Mouse (Mus musculus) liver (tissue): Measurements from ENCODE around the gene Slc25a48.

Source experiments
- DNase-seq: peaks from one replicate; pipeline ENCODE4 v3.0.0-alpha.2; 2020; ENCODE audit warnings: mixed read lengths

The Slc25a48 gene

GRCm38 (mm10) chr13:56449239-56450030 is 11.3 kb downstream of the Slc25a48 start:
- DNase-seq, result no peak

GRCm38 (mm10) chr13:56450035-56450434 is 11.9 kb downstream of the Slc25a48 start:
- DNase-seq, result no peak

GRCm38 (mm10) chr13:56458001-56458400 is 19.8 kb downstream of the Slc25a48 start:
- DNase-seq, result no peak

- DNase-seq, result no peak
These were observed 23.3 kb downstream of the Slc25a48 start for GRCm38 (mm10) chr13:56461460-56461859.

GRCm38 (mm10) chr13:56462791-56463190 is 24.6 kb downstream of the Slc25a48 start:
- no peak for DNase-seq

- no peak for DNase-seq
These were observed 25.1 kb downstream of the Slc25a48 start for GRCm38 (mm10) chr13:56463261-56463660.

GRCm38 (mm10) chr13:56463750-56464149 is 25.6 kb downstream of the Slc25a48 start:
- DNase-seq, result no peak

GRCm38 (mm10) chr13:56467786-56468185 is 29.6 kb downstream of the Slc25a48 start:
- no peak for DNase-seq

GRCm38 (mm10) chr13:56468536-56468935 is 30.4 kb downstream of the Slc25a48 start:
- DNase-seq, result no peak

- no peak for DNase-seq
These were observed 33.1 kb downstream of the Slc25a48 start for GRCm38 (mm10) chr13:56471211-56471610.

GRCm38 (mm10) chr13:56471951-56472350 is 33.8 kb downstream of the Slc25a48 start:
- DNase-seq, result no peak

GRCm38 (mm10) chr13:56472661-56473060 is 34.5 kb downstream of the Slc25a48 start:
- no peak for DNase-seq

- DNase-seq, result peak; percentile 14
These were observed 37.2 kb downstream of the Slc25a48 start for GRCm38 (mm10) chr13:56475363-56475762.

GRCm38 (mm10) chr13:56476790-56477189 is 38.6 kb downstream of the Slc25a48 start:
- no peak for DNase-seq

- DNase-seq, result no peak
These were observed 39.1 kb downstream of the Slc25a48 start for GRCm38 (mm10) chr13:56477271-56477670.

GRCm38 (mm10) chr13:56478027-56478426 is 39.9 kb downstream of the Slc25a48 start:
- DNase-seq, result no peak

GRCm38 (mm10) chr13:56482146-56482545 is 44.0 kb downstream of the Slc25a48 start, which contains the start of gene Il9:
Il9 (minus strand) TSS chr13:56482246.
- no peak for DNase-seq

- DNase-seq, result no peak
These were observed 49.9 kb downstream of the Slc25a48 start for GRCm38 (mm10) chr13:56488012-56488411.

GRCm38 (mm10) chr13:56494440-56494839 is 56.3 kb downstream of the Slc25a48 start:
- DNase-seq, result no peak

GRCm38 (mm10) chr13:56500132-56500531 is 62.0 kb downstream of the Slc25a48 start:
- DNase-seq, result no peak

GRCm38 (mm10) chr13:56500636-56501035 is 62.5 kb downstream of the Slc25a48 start:
- no peak for DNase-seq

- no peak for DNase-seq
These were observed 63.8 kb downstream of the Slc25a48 start for GRCm38 (mm10) chr13:56501866-56502420.

GRCm38 (mm10) chr13:56506871-56507496 is 68.8 kb downstream of the Slc25a48 start:
- no peak for DNase-seq

GRCm38 (mm10) chr13:56509796-56510195 is 71.6 kb downstream of the Slc25a48 start:
- DNase-seq, result no peak
